Mouse (Mus musculus) embryonic facial prominence, embryonic 13.5 days (tissue): ENCODE results near the gene Tmem184a. TPM values are rescaled to one million over a fixed set of nuclear protein-coding genes. Genes with fewer than 3 reads are reported as not detected.

Experiments
- ATAC-seq: fragments of 200-750 bp; cut with Nextera tagmentation; 2 replicates; pipeline ENCODE4 v1.8.0; 2017; ENCODE audit warnings: low read depth; ENCODE audit not compliant: insufficient number of reproducible peaks, insufficient read depth, low FRiP score, low TSS enrichment
- H3K27ac ChIP-seq: fragments of 300-500 bp; sonication (generic); 2 replicates; pipeline ENCODE4 v1.5.1; 2015; ENCODE audit warnings: moderate library complexity, mild to moderate bottlenecking, inconsistent platforms
- H3K27me3 ChIP-seq: fragments of 300-500 bp; sonication (generic); 2 replicates; pipeline ENCODE4 v1.6.1; 2015; ENCODE audit warnings: mild to moderate bottlenecking, inconsistent platforms
- H3K36me3 ChIP-seq: fragments of 300-500 bp; sonication (generic); 2 replicates; pipeline ENCODE4 v1.6.1; 2015; ENCODE audit warnings: mild to moderate bottlenecking, inconsistent platforms
- H3K4me1 ChIP-seq: fragments of 300-500 bp; sonication (generic); 2 replicates; pipeline ENCODE4 v1.6.1; 2015; ENCODE audit warnings: inconsistent platforms
- H3K4me2 ChIP-seq: fragments of 300-500 bp; sonication (generic); 2 replicates; pipeline ENCODE4 v1.6.1; 2015; ENCODE audit warnings: moderate library complexity, mild to moderate bottlenecking, inconsistent platforms
- H3K4me3 ChIP-seq: fragments of 300-500 bp; sonication (generic); 2 replicates; pipeline ENCODE4 v1.5.1; 2015; ENCODE audit warnings: mild to moderate bottlenecking, inconsistent platforms
- H3K9ac ChIP-seq: fragments of 300-500 bp; sonication (generic); 2 replicates; pipeline ENCODE4 v1.6.1; 2015; ENCODE audit warnings: mild to moderate bottlenecking, inconsistent platforms
- H3K9me3 ChIP-seq: fragments of 300-500 bp; sonication (generic); 2 replicates; pipeline ENCODE4 v1.6.1; 2016; ENCODE audit warnings: inconsistent platforms
- WGBS: fragments of 180-500 bp; shearing (Covaris S2); methylation state at CpG from one replicate; pipeline ENCODE4 v1.1.7; 2015; ENCODE audit warnings: mixed read lengths; 5-methylcytosine and 5-hydroxymethylcytosine counted together
- polyA plus RNA-seq: library from polyadenylated mRNA; unstranded; fragments of >200 nt; fragmentation: Nextera tagmentation; extraction: Ambion mirVana; gene quantifications from 2 replicates; pipeline ENCODE4 v1.2.1, GENCODE M21; 2015

The Tmem184a gene
- polyA plus RNA-seq, 1 experiment from 2014 or later: 2.3 TPM

GRCm38 (mm10) chr5:139799041-139799440, 20.7 kb downstream of the Tmem184a start:
- Histone ChIP-seq H3K9ac (no peak overlapping the region), H3K4me1 (peaks cover 40% of the 10 kb centered on the region), H3K36me3 (peaks cover 24% of the 10 kb centered on the region)

GRCm38 (mm10) chr5:139798168-139798900, 21.4 kb downstream of the Tmem184a start:
- no peaks in the 10 kb centered on the region for H3K27me3 ChIP-seq
- H3K4me2 ChIP-seq: peak overlapping the region; percentile 26
- H3K4me1 ChIP-seq: peaks cover 33% of the 10 kb centered on the region
- H3K27ac ChIP-seq: 0 out of 2 replicates have a peak overlapping the region, but pooled peaks have one; percentile 8
- 49% methylated on average over 10 of the region's 12 CpGs for WGBS
- H3K9me3 ChIP-seq: no peaks in the 10 kb centered on the region
- no peak for ATAC-seq
- peak overlapping the region; percentile 32; the same call in 1 of the 2 replicates for H3K9ac ChIP-seq
- no peak overlapping the region for H3K4me3 ChIP-seq
- H3K36me3 ChIP-seq: peaks cover 24% of the 10 kb centered on the region

More at GRCm38 (mm10) chr5:139799041-139799440, 20.7 kb downstream of the Tmem184a start:
- 87% methylated on average over 9 of the region's 9 CpGs for WGBS
- no peak overlapping the region for H3K4me2 ChIP-seq
- no peak for ATAC-seq
- H3K27ac ChIP-seq: no peak overlapping the region
- no peaks in the 10 kb centered on the region for H3K27me3 ChIP-seq
- no peaks in the 10 kb centered on the region for H3K9me3 ChIP-seq
- no peak overlapping the region for H3K4me3 ChIP-seq

- Histone ChIP-seq H3K9ac (peak overlapping the region; percentile 54; the same call in 1 of the 2 replicates), H3K36me3 (peaks cover 24% of the 10 kb centered on the region), H3K4me3 (no peak overlapping the region), H3K9me3 (no peaks in the 10 kb centered on the region), H3K4me2 (peak overlapping the region; percentile 50), H3K27me3 (0 out of 2 replicates have a peak, but pooled peaks cover 1% of the 10 kb centered on the region), H3K4me1 (peaks cover 30% of the 10 kb centered on the region), H3K27ac (peak overlapping the region; percentile 68)
- no peak for ATAC-seq
- 36% methylated on average over 11 of the region's 11 CpGs for WGBS
Observed at GRCm38 (mm10) chr5:139797473-139798167, 22.1 kb downstream of the Tmem184a start.

- peak overlapping the region; percentile 50 for H3K4me2 ChIP-seq
- H3K4me1 ChIP-seq: peaks cover 37% of the 10 kb centered on the region
- ATAC-seq: peak; percentile 64
Observed at GRCm38 (mm10) chr5:139796900-139797299, 22.8 kb downstream of the Tmem184a start.

GRCm38 (mm10) chr5:139796001-139796620, 23.6 kb downstream of the Tmem184a start:
- peak overlapping the region; percentile 60; the same call in 1 of the 2 replicates for H3K27ac ChIP-seq
- H3K4me3 ChIP-seq: no peak overlapping the region
- 0 out of 2 replicates have a peak, but pooled peaks cover 3% of the 10 kb centered on the region for H3K27me3 ChIP-seq
- peaks cover 17% of the 10 kb centered on the region for H3K36me3 ChIP-seq
- H3K9ac ChIP-seq: no peak overlapping the region
- 76% methylated on average over 9 of the region's 9 CpGs for WGBS
- H3K9me3 ChIP-seq: no peaks in the 10 kb centered on the region
- H3K4me1 ChIP-seq: peaks cover 40% of the 10 kb centered on the region
- ATAC-seq: no peak
- no peak overlapping the region for H3K4me2 ChIP-seq

More at GRCm38 (mm10) chr5:139796900-139797299, 22.8 kb downstream of the Tmem184a start:
- no peaks in the 10 kb centered on the region for H3K9me3 ChIP-seq
- WGBS: 15% methylated on average over 13 of the region's 13 CpGs
- peak overlapping the region; percentile 11; the same call in 1 of the 2 replicates for H3K4me3 ChIP-seq
- H3K36me3 ChIP-seq: peaks cover 23% of the 10 kb centered on the region
- H3K27ac ChIP-seq: peak overlapping the region; percentile 68
- H3K27me3 ChIP-seq: 0 out of 2 replicates have a peak, but pooled peaks cover 3% of the 10 kb centered on the region
- H3K9ac ChIP-seq: peak overlapping the region; percentile 54; the same call in 1 of the 2 replicates

- Histone ChIP-seq H3K9ac (no peak overlapping the region), H3K9me3 (no peaks in the 10 kb centered on the region), H3K27me3 (0 out of 2 replicates have a peak, but pooled peaks cover 3% of the 10 kb centered on the region), H3K27ac (no peak overlapping the region), H3K4me1 (peaks cover 44% of the 10 kb centered on the region), H3K4me3 (no peak overlapping the region), H3K4me2 (no peak overlapping the region), H3K36me3 (peaks cover 5% of the 10 kb centered on the region; the same call in 1 of the 2 replicates)
- ATAC-seq: no peak
- WGBS: 68% methylated on average over 10 of the region's 10 CpGs
Observed at GRCm38 (mm10) chr5:139794938-139795337, 24.8 kb downstream of the Tmem184a start.

GRCm38 (mm10) chr5:139794137-139794536, 25.6 kb downstream of the Tmem184a start:
- no peak overlapping the region; the same call in 1 of the 2 replicates for H3K9ac ChIP-seq
- H3K27me3 ChIP-seq: 0 out of 2 replicates have a peak, but pooled peaks cover 3% of the 10 kb centered on the region
- no peaks in the 10 kb centered on the region for H3K9me3 ChIP-seq
- no peak overlapping the region for H3K4me3 ChIP-seq
- H3K4me2 ChIP-seq: no peak overlapping the region
- WGBS: 83% methylated on average over 5 of the region's 5 CpGs
- peaks cover 44% of the 10 kb centered on the region for H3K4me1 ChIP-seq
- no peaks in the 10 kb centered on the region for H3K36me3 ChIP-seq
- H3K27ac ChIP-seq: no peak overlapping the region
- ATAC-seq: no peak

GRCm38 (mm10) chr5:139793338-139794089, 26.2 kb downstream of the Tmem184a start:
- H3K9ac ChIP-seq: no peak overlapping the region
- no peak overlapping the region for H3K4me3 ChIP-seq
- no peak for ATAC-seq
- H3K27ac ChIP-seq: no peak overlapping the region
- 0 out of 2 replicates have a peak, but pooled peaks cover 3% of the 10 kb centered on the region for H3K27me3 ChIP-seq
- H3K4me2 ChIP-seq: peak overlapping the region; percentile 99
- peaks cover 43% of the 10 kb centered on the region for H3K4me1 ChIP-seq
- WGBS: 60% methylated on average over 11 of the region's 11 CpGs
- H3K36me3 ChIP-seq: no peaks in the 10 kb centered on the region
- H3K9me3 ChIP-seq: no peaks in the 10 kb centered on the region

GRCm38 (mm10) chr5:139792966-139793337, 26.8 kb downstream of the Tmem184a start:
- no peak for ATAC-seq
- no peak overlapping the region for H3K27ac ChIP-seq

GRCm38 (mm10) chr5:139792159-139792775, 27.4 kb downstream of the Tmem184a start:
- Histone ChIP-seq H3K9ac (peak overlapping the region; percentile 80), H3K4me1 (peaks cover 30% of the 10 kb centered on the region)

More at GRCm38 (mm10) chr5:139792966-139793337, 26.8 kb downstream of the Tmem184a start:
- Histone ChIP-seq H3K4me3 (peak overlapping the region; percentile 89; the same call in 1 of the 2 replicates), H3K9ac (no peak overlapping the region), H3K4me2 (peak overlapping the region; percentile 99), H3K27me3 (0 out of 2 replicates have a peak, but pooled peaks cover 3% of the 10 kb centered on the region), H3K36me3 (no peaks in the 10 kb centered on the region), H3K9me3 (no peaks in the 10 kb centered on the region), H3K4me1 (peaks cover 37% of the 10 kb centered on the region)
- WGBS: 51% methylated on average over 3 of the region's 3 CpGs

More at GRCm38 (mm10) chr5:139792159-139792775, 27.4 kb downstream of the Tmem184a start:
- Histone ChIP-seq H3K27ac (no peak overlapping the region), H3K36me3 (no peaks in the 10 kb centered on the region), H3K4me2 (peak overlapping the region; percentile 99), H3K27me3 (0 out of 2 replicates have a peak, but pooled peaks cover 3% of the 10 kb centered on the region), H3K4me3 (peak overlapping the region; percentile 89), H3K9me3 (no peaks in the 10 kb centered on the region)
- ATAC-seq: no peak
- 19% methylated on average over 11 of the region's 11 CpGs for WGBS
